Mouse (Mus musculus) limb, embryonic 10.5 days (tissue): Measurements from ENCODE around the gene Lnx2. TPM values are rescaled to one million over a fixed set of nuclear protein-coding genes. Genes with fewer than 3 reads are reported as not detected.

Experiments used
- DNase-seq: peaks from one replicate; pipeline ENCODE4 v3.0.0-alpha.2; 2017; ENCODE audit warnings: low spot score
- H3K27ac ChIP-seq: fragments of 300-500 bp; sonication (generic); 2 replicates; pipeline ENCODE4 v1.5.1; 2016; ENCODE audit warnings: mild to moderate bottlenecking
- H3K27me3 ChIP-seq: fragments of 300-500 bp; sonication (generic); 2 replicates; pipeline ENCODE4 v1.6.1; 2016; ENCODE audit warnings: low read depth, mild to moderate bottlenecking; ENCODE audit not compliant: poor library complexity, severe bottlenecking
- H3K36me3 ChIP-seq: fragments of 300-500 bp; sonication (generic); 2 replicates; pipeline ENCODE4 v1.6.1; 2016; ENCODE audit warnings: mild to moderate bottlenecking, moderate library complexity
- H3K4me1 ChIP-seq: fragments of 300-500 bp; sonication (generic); 2 replicates; pipeline ENCODE4 v1.6.1; 2016
- H3K4me3 ChIP-seq: fragments of 300-500 bp; sonication (generic); 2 replicates; pipeline ENCODE4 v1.5.1; 2016; ENCODE audit warnings: mild to moderate bottlenecking, moderate library complexity
- H3K9me3 ChIP-seq: fragments of 300-500 bp; sonication (generic); replicated peaks from 2 replicates; pipeline ENCODE4 v1.6.1; 2016; ENCODE audit warnings: mild to moderate bottlenecking
- WGBS: fragments of 180-500 bp; shearing (Covaris S2); methylation state at CpG from one replicate; pipeline ENCODE4 v1.1.7; 2016; 5-methylcytosine and 5-hydroxymethylcytosine counted together
- polyA plus RNA-seq: library from polyadenylated mRNA; unstranded; fragments of >200 nt; fragmentation: Nextera tagmentation; extraction: Ambion mirVana; gene quantifications from 2 replicates; pipeline ENCODE4 v1.2.1, GENCODE M21; 2016

Gene Lnx2
- polyA plus RNA-seq, 1 experiment from 2014 or later = 12.0 TPM

DNA sequence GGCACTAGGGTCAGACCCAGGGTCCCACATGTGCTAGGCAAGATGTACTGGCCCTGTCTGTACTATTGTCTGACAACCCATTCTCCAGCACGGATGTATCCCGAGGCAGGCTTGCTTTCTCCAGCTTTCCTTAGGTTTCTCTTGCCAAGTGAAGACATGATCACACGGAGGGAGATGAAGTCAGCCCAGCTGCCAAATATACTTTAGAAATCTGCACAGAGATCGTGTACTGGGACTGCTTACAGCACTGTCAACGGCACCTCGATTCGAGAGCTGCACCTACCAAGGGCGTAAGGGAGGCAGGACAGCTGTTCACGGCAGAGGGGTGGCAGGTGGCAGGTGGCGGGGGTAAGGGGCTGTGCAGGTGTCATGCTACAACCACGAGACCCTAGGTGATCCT, 55.8 kb downstream of the Lnx2 start:
- DNase-seq = no peak
- Histone ChIP-seq H3K4me1 (no peaks in the 10 kb centered on the region), H3K9me3 (no peaks in the 10 kb centered on the region), H3K27ac (no peak overlapping the region), H3K36me3 (peaks cover 25% of the 10 kb centered on the region), H3K4me3 (no peak overlapping the region), H3K27me3 (no peaks in the 10 kb centered on the region)
- 89% methylated on average over 11 of the region's 11 CpGs for WGBS

GRCm38 (mm10) chr5:147018761-147019160, 57.6 kb downstream of the Lnx2 start:
- no peaks in the 10 kb centered on the region for H3K4me1 ChIP-seq
- H3K27ac ChIP-seq = no peak overlapping the region
- H3K4me3 ChIP-seq = no peak overlapping the region
- WGBS = 88% methylated on average over 11 of the region's 11 CpGs
- DNase-seq = no peak
- no peaks in the 10 kb centered on the region for H3K27me3 ChIP-seq
- H3K36me3 ChIP-seq = peaks cover 25% of the 10 kb centered on the region
- H3K9me3 ChIP-seq = no peaks in the 10 kb centered on the region

DNA sequence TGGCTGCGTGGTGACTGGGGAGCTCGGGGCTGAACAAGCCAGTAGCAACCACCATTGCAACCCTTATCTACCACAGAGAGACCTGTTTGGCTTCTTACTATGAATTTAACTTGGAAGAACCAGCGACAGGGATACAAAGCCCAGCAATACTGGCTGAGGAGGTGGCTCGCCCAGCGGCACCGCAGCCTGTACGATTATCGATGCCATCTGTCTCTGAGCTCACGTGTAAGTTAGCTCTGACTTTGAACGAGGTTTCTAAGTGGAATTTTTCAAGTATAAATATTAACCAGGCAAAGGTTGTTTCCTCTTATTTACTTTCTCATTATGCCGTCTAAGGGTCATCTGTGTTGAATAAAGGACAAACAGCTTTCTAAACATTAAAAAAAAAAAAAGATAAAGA, 58.9 kb downstream of the Lnx2 start:
- no peak overlapping the region for H3K27ac ChIP-seq
- H3K36me3 ChIP-seq = peaks cover 22% of the 10 kb centered on the region
- no peaks in the 10 kb centered on the region for H3K27me3 ChIP-seq
- H3K4me3 ChIP-seq = no peak overlapping the region
- no peaks in the 10 kb centered on the region for H3K9me3 ChIP-seq
- H3K4me1 ChIP-seq = no peaks in the 10 kb centered on the region
- 90% methylated on average over 11 of the region's 11 CpGs for WGBS
- no peak for DNase-seq

GRCm38 (mm10) chr5:147016622-147017021, 59.8 kb downstream of the Lnx2 start:
- H3K27me3 ChIP-seq = no peaks in the 10 kb centered on the region
- H3K27ac ChIP-seq = no peak overlapping the region
- no peaks in the 10 kb centered on the region for H3K9me3 ChIP-seq
- H3K36me3 ChIP-seq = peaks cover 22% of the 10 kb centered on the region
- H3K4me1 ChIP-seq = no peaks in the 10 kb centered on the region
- H3K4me3 ChIP-seq = no peak overlapping the region
- no peak for DNase-seq
- 91% methylated on average over 12 of the region's 12 CpGs for WGBS

DNA sequence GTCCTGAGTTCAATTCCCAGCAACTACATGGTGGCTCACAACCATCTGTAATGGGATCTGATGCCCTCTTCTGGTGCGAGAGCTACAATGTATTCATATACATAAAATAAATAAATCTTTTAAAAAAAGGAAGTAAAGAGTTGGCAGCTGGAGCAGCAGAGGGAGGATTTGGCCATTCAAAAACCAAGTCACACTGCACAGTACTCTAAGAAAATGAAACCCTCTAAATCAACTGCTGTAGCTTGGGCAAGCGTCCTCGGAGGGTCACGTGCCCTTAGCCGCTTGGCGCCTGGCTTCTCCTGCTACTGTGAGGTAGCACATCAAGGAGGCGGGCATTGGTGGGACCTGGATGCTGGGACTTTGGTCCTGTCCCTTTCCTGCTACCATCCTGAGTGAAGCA, 61.2 kb downstream of the Lnx2 start:
- H3K36me3 ChIP-seq = peaks cover 22% of the 10 kb centered on the region
- no peaks in the 10 kb centered on the region for H3K4me1 ChIP-seq
- H3K27ac ChIP-seq = no peak overlapping the region
- H3K4me3 ChIP-seq = no peak overlapping the region
- DNase-seq = no peak
- WGBS = 94% methylated on average over 7 of the region's 7 CpGs
- H3K9me3 ChIP-seq = no peaks in the 10 kb centered on the region
- no peaks in the 10 kb centered on the region for H3K27me3 ChIP-seq

DNA sequence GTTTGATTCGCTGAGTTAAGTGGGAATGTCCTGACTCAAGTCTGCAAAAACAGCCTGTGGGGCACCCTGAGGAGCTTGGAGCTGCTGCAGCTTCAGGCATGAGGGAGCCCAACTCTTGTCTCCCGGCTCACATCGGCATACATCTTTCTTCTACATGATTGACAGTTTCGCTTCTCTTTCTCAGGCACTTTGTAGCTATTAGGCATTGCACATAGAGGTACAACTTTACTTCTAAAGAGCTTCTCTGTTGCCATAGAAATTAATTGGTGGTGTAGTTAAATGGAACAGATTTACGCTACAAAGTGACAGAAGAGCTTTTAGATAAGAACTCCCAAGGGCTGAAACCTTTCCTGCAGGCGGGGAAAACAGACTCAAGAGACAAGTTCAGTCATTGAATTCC, 62.5 kb downstream of the Lnx2 start:
- no peaks in the 10 kb centered on the region for H3K4me1 ChIP-seq
- no peak overlapping the region for H3K27ac ChIP-seq
- no peaks in the 10 kb centered on the region for H3K9me3 ChIP-seq
- no peak overlapping the region for H3K4me3 ChIP-seq
- WGBS = 62% methylated on average over 6 of the region's 6 CpGs
- DNase-seq = no peak
- no peaks in the 10 kb centered on the region for H3K27me3 ChIP-seq
- H3K36me3 ChIP-seq = peaks cover 10% of the 10 kb centered on the region

- H3K9me3 ChIP-seq = no peaks in the 10 kb centered on the region
- no peak for DNase-seq
- no peak overlapping the region for H3K27ac ChIP-seq
- H3K27me3 ChIP-seq = no peaks in the 10 kb centered on the region
- H3K36me3 ChIP-seq = 0 out of 2 replicates have a peak, but pooled peaks cover 1% of the 10 kb centered on the region
- 91% methylated on average over 10 of the region's 10 CpGs for WGBS
- H3K4me3 ChIP-seq = no peak overlapping the region
- no peaks in the 10 kb centered on the region for H3K4me1 ChIP-seq
Observed at GRCm38 (mm10) chr5:147011333-147011732, 65.1 kb downstream of the Lnx2 start.

GRCm38 (mm10) chr5:147003303-147003702, 73.1 kb downstream of the Lnx2 start:
- Histone ChIP-seq H3K9me3 (no peaks in the 10 kb centered on the region), H3K27ac (no peak overlapping the region), H3K27me3 (no peaks in the 10 kb centered on the region), H3K4me3 (no peak overlapping the region), H3K36me3 (no peaks in the 10 kb centered on the region), H3K4me1 (peaks cover 6% of the 10 kb centered on the region; the same call in 1 of the 2 replicates)
- 67% methylated on average over 1 of the region's 1 CpGs for WGBS
- DNase-seq = no peak

GRCm38 (mm10) chr5:147001312-147001711, 75.1 kb downstream of the Lnx2 start:
- 91% methylated on average over 4 of the region's 4 CpGs for WGBS
- peaks cover 6% of the 10 kb centered on the region; the same call in 1 of the 2 replicates for H3K4me1 ChIP-seq

GRCm38 (mm10) chr5:146998802-146999201, 77.6 kb downstream of the Lnx2 start:
- Histone ChIP-seq H3K27me3 (no peaks in the 10 kb centered on the region), H3K4me3 (no peak overlapping the region), H3K9me3 (no peaks in the 10 kb centered on the region), H3K36me3 (no peaks in the 10 kb centered on the region), H3K4me1 (peaks cover 6% of the 10 kb centered on the region; the same call in 1 of the 2 replicates), H3K27ac (no peak overlapping the region)
- no peak for DNase-seq
- WGBS = 93% methylated on average over 12 of the region's 12 CpGs

More at GRCm38 (mm10) chr5:147001312-147001711, 75.1 kb downstream of the Lnx2 start:
- H3K27me3 ChIP-seq = no peaks in the 10 kb centered on the region
- no peak overlapping the region for H3K27ac ChIP-seq
- H3K4me3 ChIP-seq = no peak overlapping the region
- no peak for DNase-seq
- no peaks in the 10 kb centered on the region for H3K9me3 ChIP-seq
- H3K36me3 ChIP-seq = no peaks in the 10 kb centered on the region

DNA sequence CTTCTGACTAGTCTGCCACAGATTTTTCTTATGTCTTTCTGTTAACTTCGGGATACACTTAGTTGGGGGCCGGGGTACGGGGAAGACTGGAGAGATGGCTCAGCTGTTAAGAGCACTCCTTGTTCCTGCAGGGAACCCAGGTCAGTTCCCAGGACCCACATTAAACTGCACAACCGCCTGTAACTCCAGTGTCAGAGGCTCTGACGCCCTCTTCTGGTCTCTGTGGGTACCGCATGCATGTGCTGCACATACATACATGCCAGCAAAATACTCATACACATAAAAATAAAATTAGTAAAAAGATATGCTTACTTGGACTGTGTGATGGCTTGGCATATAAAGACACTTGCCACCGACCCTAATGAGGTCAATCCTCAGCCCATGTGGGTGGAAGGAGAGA, 79.6 kb downstream of the Lnx2 start:
- H3K27ac ChIP-seq = no peak overlapping the region
- no peak for DNase-seq
- WGBS = 86% methylated on average over 7 of the region's 7 CpGs
- H3K36me3 ChIP-seq = no peaks in the 10 kb centered on the region
- no peaks in the 10 kb centered on the region for H3K27me3 ChIP-seq
- no peak overlapping the region for H3K4me3 ChIP-seq
- H3K9me3 ChIP-seq = no peaks in the 10 kb centered on the region
- H3K4me1 ChIP-seq = peaks cover 2% of the 10 kb centered on the region; the same call in 1 of the 2 replicates

DNA sequence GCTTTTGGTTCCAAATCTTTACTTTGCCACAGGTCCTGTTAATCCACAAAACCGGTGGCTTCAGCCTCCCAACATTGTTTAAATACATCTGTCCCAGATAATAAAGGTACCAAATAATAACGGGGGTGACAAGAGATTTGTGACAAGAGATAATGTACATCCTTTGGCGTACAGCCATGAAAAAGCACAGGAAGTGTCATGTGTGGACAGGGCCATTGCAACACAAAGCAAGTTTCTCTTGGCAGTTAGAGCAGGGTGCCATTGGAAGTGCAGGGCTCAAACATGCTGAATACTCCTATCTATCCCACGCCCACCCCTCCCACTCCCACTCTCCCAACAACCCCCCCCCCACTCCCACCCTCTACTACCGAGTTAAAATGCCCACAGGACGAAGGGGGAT, 81.4 kb downstream of the Lnx2 start:
- Histone ChIP-seq H3K36me3 (no peaks in the 10 kb centered on the region), H3K27ac (no peak overlapping the region), H3K9me3 (no peaks in the 10 kb centered on the region), H3K27me3 (no peaks in the 10 kb centered on the region), H3K4me1 (no peaks in the 10 kb centered on the region), H3K4me3 (no peak overlapping the region)
- DNase-seq = no peak
- WGBS = 76% methylated on average over 6 of the region's 6 CpGs

DNA sequence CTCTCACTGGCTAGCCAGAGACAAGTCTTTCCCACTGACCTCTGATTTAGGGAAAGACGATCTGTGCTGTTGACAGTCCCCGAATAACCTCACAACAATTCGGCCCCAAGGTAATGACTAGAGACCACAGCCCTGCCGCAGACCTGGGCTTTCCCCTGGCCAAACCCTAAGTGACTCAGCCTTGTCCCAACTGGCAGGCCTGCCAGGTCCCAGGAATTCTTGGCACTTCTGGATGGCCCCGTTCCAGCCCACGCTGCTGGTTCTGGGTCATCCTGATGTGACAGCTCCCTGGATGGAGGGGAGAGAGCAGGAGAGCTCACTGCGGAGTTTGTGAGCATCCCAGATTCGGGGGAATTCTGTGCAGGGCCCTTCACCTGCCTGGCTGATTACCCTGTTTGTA, 82.9 kb downstream of the Lnx2 start:
- Histone ChIP-seq H3K36me3 (no peaks in the 10 kb centered on the region), H3K27ac (no peak overlapping the region), H3K4me1 (no peaks in the 10 kb centered on the region), H3K27me3 (no peaks in the 10 kb centered on the region), H3K4me3 (no peak overlapping the region), H3K9me3 (no peaks in the 10 kb centered on the region)
- WGBS = 69% methylated on average over 8 of the region's 8 CpGs
- DNase-seq = no peak

DNA sequence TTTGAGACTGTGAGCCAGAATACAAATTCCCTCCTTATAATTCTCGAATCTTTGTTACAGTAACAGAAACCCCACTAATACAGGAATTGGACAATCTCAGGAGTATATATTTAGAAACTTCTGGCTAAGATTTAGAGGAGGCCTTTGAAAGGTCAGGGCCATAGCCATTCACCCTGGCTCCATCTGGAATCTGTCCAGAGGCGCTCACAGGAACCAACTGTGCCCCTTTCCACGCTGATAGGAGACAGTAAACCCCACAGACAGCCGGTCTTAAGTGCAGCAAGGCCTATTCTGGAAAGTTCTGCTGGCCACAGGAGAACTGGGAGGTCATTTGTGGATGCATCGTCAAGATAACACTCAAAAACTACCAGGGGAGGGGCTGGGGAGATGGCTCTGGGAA, 87.3 kb downstream of the Lnx2 start:
- H3K9me3 ChIP-seq = no peaks in the 10 kb centered on the region
- H3K4me1 ChIP-seq = no peaks in the 10 kb centered on the region
- WGBS = 78% methylated on average over 5 of the region's 5 CpGs

More for the DNA sequence above, 87.3 kb downstream of the Lnx2 start:
- Histone ChIP-seq H3K27ac (no peak overlapping the region), H3K27me3 (peaks cover 21% of the 10 kb centered on the region), H3K4me3 (no peak overlapping the region), H3K36me3 (no peaks in the 10 kb centered on the region)
- no peak for DNase-seq
